Mouse (Mus musculus) bone marrow, adult 2 months (tissue): ENCODE results near the gene Smyd3. TPM values are rescaled to one million over a fixed set of nuclear protein-coding genes. Genes with fewer than 3 reads are reported as not detected.

Experiments used
- H3K27ac ChIP-seq: fragments of 200-500 bp; 2 replicates; pipeline ENCODE4 v1.5.1; 2012; ENCODE audit warnings: low read depth, mild to moderate bottlenecking, control low read depth, inconsistent platforms, low read length; ENCODE audit not compliant: control insufficient read depth, poor library complexity, insufficient read depth
- H3K4me1 ChIP-seq: fragments of 200-500 bp; 2 replicates; pipeline ENCODE4 v1.6.1; 2011; ENCODE audit warnings: low read length; ENCODE audit not compliant: control insufficient read depth, insufficient read depth
- H3K4me3 ChIP-seq: fragments of 200-500 bp; replicated peaks from 2 replicates; pipeline ENCODE3; 2011; ENCODE audit warnings: mild to moderate bottlenecking, low read depth, low read length, control low read depth; ENCODE audit not compliant: control insufficient read depth
- CTCF ChIP-seq: fragments of 200-500 bp; IDR thresholded peaks from 2 replicates; pipeline ENCODE4 v1.5.1; 2011; ENCODE audit warnings: low read length, control low read depth; ENCODE audit not compliant: control insufficient read depth, insufficient read depth
- POLR2A ChIP-seq: fragments of 200-500 bp; IDR thresholded peaks from 2 replicates; pipeline ENCODE4 v1.6.1; 2011; ENCODE audit warnings: low read depth, mild to moderate bottlenecking, control low read depth, low read length, borderline replicate concordance; ENCODE audit not compliant: control insufficient read depth
- WGBS: fragments of 180-500 bp; shearing (Covaris S2); methylation state at CpG from one replicate; pipeline ENCODE4 v1.1.7; 2018; 5-methylcytosine and 5-hydroxymethylcytosine counted together
- polyA plus RNA-seq: library from polyadenylated mRNA; stranded (reverse); fragments of >200 nt; gene quantifications from 2 replicates; pipeline ENCODE4 v1.2.4, GENCODE M21; 2011; ENCODE audit warnings: low replicate concordance; ENCODE audit not compliant: missing spikeins, insufficient read depth, insufficient read length

Smyd3 gene
- polyA plus RNA-seq, 1 experiment, result 20.8 TPM

DNA sequence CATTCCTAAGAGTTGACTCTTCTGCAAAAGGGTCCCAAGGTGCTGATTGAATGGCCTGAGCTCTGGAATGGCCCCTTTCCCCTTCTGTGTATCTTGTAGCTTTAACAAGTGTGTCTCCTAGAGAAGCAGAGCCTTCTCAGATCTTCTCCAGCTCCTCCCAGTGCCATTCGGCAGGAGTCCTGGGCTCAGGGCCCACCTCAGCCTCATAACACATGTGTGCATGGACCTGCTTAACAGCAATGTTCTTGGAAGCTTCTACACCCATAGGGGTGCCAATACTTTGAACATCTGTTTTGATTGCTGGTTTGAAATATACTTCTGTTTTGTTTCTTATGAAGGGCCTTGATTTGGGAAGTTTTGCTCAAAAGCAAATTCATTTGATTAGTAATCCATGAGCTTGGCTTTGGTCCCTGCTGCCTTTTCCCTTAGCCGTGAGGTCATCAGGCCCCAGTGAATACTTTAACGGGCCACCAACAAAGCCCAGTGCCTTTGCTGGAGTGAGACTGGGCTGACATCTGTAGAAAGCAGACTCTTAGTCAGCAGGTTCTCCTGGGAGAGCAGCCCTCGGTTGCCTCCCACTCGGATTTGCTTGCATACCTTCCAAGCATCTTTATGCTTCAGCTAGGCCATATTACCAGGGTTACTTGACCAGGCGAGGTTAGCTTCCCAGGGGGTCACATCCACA lies 583.7 kb downstream of the Smyd3 start:
- H3K27ac ChIP-seq, result no peak overlapping the region
- 78% methylated on average over 6 of the region's 6 CpGs for WGBS
- TF ChIP-seq CTCF, result no peak
- TF ChIP-seq POLR2A, result no peak
- H3K4me1 ChIP-seq, result no peaks in the 10 kb centered on the region
- H3K4me3 ChIP-seq, result no peak overlapping the region

DNA sequence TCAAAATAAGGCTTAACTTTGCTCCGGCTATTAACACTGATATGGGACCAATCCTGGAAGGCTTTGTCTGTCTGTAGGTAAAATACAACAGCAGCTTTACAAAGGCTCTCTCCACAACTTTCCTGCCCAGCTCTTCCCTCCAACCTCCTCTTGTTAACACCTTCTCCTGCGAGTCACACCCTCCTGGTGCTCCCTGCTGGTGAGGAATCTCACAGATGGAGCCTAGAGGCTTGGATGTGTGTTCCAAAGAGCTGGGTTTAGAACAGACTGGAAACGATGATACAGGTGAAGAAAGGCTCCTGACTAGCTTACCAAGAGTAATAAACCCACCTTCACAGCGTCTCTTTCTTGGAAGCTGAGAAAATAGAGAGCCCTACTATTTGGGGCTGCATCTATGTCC lies 588.3 kb downstream of the Smyd3 start:
- 64% methylated on average over 4 of the region's 4 CpGs for WGBS
- Histone ChIP-seq H3K27ac (no peak overlapping the region), H3K4me3 (no peak overlapping the region), H3K4me1 (no peaks in the 10 kb centered on the region)
- no peak for TF ChIP-seq POLR2A
- no peak for TF ChIP-seq CTCF

DNA sequence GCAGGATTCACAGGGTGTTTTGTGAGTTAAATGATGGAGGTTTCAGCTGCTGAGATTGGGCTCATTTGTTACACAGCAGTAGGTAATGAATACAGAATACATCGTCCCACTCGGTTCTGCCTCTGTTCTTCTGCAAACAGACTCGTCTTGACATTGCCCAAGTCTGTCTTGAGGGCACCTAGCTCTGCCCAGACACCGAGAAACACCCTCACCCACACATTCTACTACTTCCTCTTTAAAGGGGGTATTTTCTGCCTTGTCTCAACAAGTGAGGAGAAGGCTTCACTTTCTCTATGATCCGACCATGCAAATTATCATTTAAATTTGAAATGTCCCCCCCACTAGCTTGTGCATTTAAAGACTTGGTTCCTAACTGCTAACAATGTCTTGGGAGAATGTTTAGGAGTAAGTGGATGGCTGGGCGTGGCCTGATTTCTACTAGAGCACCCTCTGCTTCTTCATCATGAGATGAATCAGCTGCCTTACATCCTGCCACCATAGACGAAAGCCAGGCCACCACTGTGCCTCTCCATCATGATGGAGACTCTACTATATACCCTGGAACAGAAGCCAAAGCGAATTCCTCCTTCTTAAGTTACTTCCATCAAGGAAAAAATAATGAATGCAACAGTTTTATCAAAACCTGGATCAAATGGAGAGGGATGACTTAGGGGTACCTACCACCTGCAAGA lies 593.2 kb downstream of the Smyd3 start:
- Histone ChIP-seq H3K4me3 (no peak overlapping the region), H3K4me1 (no peaks in the 10 kb centered on the region), H3K27ac (no peak overlapping the region)
- TF ChIP-seq POLR2A, result no peak
- TF ChIP-seq CTCF, result no peak
- 25% methylated on average over 8 of the region's 8 CpGs for WGBS

DNA sequence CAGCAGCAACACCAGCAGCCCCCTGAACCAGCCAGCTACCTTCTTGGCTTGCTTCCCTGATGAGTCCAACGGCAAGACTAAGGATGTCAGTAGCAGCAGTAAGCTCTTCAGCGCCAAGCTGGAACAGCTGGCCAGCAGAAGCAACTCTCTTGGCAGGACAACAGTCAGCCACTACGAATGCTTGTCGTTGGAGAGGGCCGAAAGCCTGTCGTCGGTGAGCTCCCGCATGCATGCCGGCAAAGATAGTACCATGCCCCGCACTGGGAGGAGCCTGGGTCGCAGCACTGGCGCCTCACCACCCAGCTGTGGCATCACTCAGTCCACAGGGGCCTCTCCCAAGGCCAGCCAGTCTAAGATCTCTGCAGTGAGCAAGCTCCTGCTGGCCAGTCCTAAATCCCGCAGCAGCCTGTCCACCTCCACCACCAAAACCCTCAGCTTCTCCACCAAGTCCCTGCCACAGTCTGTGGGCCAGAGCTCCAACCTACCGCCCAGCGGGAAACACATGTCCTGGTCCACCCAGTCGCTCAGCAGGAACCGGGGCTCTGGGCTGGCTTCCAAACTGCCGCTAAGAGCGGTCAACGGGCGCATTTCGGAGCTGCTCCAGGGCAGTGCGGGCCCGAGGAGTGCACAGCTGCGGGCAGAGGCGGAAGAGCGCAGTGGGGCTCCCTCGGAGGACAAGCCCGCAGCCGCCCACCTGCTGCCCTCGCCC lies 600.5 kb downstream of the Smyd3 start:
- WGBS, result 80% methylated on average over 31 of the region's 31 CpGs
- Histone ChIP-seq H3K4me1 (no peaks in the 10 kb centered on the region), H3K4me3 (no peak overlapping the region), H3K27ac (no peak overlapping the region)
- TF ChIP-seq CTCF (no peak), POLR2A (no peak)

DNA sequence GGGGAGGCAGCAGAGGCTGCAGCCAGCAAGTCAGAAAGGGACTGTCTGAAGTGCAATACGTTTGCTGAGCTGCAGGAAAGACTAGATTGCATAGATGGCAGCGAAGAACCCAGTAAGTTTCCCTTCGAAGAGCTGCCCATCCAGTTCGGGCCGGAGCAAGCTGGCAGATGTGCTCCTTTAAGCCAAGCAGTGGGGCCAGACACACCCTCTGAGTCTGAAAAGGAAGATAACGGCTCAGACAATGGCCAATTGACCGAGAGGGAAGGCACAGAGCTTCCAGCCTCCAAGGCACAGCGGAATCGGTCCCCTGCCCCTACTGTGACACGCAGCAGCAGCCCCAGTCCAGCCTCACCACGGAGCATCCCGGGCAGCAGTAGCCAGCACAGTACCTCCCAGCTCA lies 602.8 kb downstream of the Smyd3 start:
- H3K27ac ChIP-seq, result no peak overlapping the region
- TF ChIP-seq CTCF, result no peak
- no peak for TF ChIP-seq POLR2A
- WGBS, result 86% methylated on average over 12 of the region's 12 CpGs
- no peaks in the 10 kb centered on the region for H3K4me1 ChIP-seq
- H3K4me3 ChIP-seq, result no peak overlapping the region

DNA sequence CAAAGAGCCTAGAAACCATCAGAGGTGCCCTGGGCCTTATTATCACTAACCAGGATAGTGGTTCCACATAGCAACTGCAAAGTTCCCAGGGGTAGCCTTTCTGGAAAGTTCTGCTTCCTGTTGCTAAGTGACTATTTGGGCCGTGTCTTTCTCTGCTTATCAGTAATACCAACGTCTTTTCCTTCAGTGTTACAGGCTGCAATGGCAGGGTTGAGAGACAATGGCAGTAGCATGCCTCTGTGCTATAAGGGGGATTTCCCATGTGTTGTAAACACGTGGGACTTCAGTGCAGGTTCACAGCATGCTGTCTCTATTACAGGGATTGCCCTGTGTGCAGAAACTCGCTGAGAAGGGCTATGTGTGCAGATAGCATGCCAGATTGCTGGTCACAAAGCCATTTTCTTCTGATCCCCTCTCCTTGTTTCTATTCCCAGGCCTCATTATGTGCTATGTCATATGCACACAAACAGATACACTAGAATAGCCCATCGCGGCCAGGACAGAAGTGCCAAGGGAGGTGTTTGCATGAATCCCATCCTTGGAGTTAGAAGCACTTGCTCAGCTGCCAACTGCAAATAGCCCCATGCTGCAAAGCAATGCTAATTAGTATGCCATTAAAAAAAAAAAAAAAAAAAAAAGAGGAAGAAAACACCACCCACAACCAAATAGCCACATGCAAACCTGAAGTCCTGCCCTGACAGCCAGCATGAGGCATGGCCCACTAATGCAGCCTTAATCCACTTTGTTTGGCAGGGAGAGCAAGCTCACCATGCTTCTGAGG lies 604.7 kb downstream of the Smyd3 start:
- 38% methylated on average over 6 of the region's 6 CpGs for WGBS
- Histone ChIP-seq H3K4me3 (no peak overlapping the region), H3K4me1 (no peaks in the 10 kb centered on the region), H3K27ac (no peak overlapping the region)
- TF ChIP-seq POLR2A (no peak), CTCF (no peak)

DNA sequence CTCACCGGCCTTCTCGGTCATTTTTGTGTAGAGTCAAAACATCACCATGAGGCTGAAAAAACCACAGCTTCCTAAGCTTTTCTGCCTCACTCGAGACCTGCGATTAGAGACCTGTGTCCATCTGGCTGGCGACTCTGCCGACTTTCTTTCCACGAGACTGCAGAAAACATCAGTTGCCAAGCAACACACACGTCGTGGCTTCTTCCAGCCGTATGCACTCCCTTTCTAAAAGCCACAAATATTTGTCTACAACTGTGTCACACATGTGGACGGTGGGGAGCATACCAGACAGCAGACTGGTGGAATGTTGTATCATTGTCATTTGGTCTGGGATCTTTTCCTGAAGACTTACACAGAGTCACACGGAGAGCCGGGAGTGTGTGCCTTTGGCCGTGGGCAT lies 606.9 kb downstream of the Smyd3 start:
- H3K4me1 ChIP-seq, result no peaks in the 10 kb centered on the region
- no peak overlapping the region for H3K27ac ChIP-seq
- WGBS, result 41% methylated on average over 14 of the region's 14 CpGs
- H3K4me3 ChIP-seq, result no peak overlapping the region
- TF ChIP-seq POLR2A, result no peak
- TF ChIP-seq CTCF, result no peak

Other genes starting within 250 kb of the Smyd3 start
- 6.7 and 20.0 TPM in 2 replicates for gene Tfb2m, start 28.2 kb upstream of the Smyd3 start, polyA plus RNA-seq
- 15.3 and 25.1 TPM in 2 replicates for gene Cnst, start 28.3 kb upstream of the Smyd3 start, polyA plus RNA-seq
- 2.3 and 4.5 TPM in 2 replicates for gene Sccpdh, start 150.2 kb upstream of the Smyd3 start, polyA plus RNA-seq
- not detected in 2 replicates for gene Kif28, start 227.2 kb upstream of the Smyd3 start, polyA plus RNA-seq